Mouse (Mus musculus) hindbrain, embryonic 15.5 days (tissue): ENCODE results near the gene Klhl8. TPM values are rescaled to one million over a fixed set of nuclear protein-coding genes. Genes with fewer than 3 reads are reported as not detected.

Experiments
- ATAC-seq: fragments of 200-750 bp; cut with Nextera tagmentation; 2 replicates; pipeline ENCODE4 v1.8.0; 2017; ENCODE audit warnings: low read depth, moderate number of reproducible peaks, moderate TSS enrichment; ENCODE audit not compliant: low FRiP score
- H3K27ac ChIP-seq: fragments of 300-500 bp; sonication (generic); replicated peaks from 2 replicates; pipeline ENCODE4 v1.5.1; 2015; ENCODE audit warnings: mild to moderate bottlenecking, inconsistent platforms
- H3K27me3 ChIP-seq: fragments of 300-500 bp; sonication (generic); 2 replicates; pipeline ENCODE4 v1.6.1; 2015; ENCODE audit warnings: control low read depth, inconsistent platforms
- H3K36me3 ChIP-seq: fragments of 300-500 bp; sonication (generic); 2 replicates; pipeline ENCODE4 v1.6.1; 2015; ENCODE audit warnings: control low read depth, inconsistent platforms
- H3K4me1 ChIP-seq: fragments of 300-500 bp; sonication (generic); replicated peaks from 2 replicates; pipeline ENCODE4 v1.6.1; 2015; ENCODE audit warnings: control low read depth, inconsistent platforms
- H3K4me2 ChIP-seq: fragments of 300-500 bp; sonication (generic); 2 replicates; pipeline ENCODE4 v1.6.1; 2015; ENCODE audit warnings: moderate library complexity, mild to moderate bottlenecking, inconsistent platforms
- H3K4me3 ChIP-seq: fragments of 300-500 bp; sonication (generic); 2 replicates; pipeline ENCODE4 v1.5.1; 2015; ENCODE audit warnings: mild to moderate bottlenecking, inconsistent platforms
- H3K9ac ChIP-seq: fragments of 300-500 bp; sonication (generic); 2 replicates; pipeline ENCODE4 v1.6.1; 2015; ENCODE audit warnings: inconsistent platforms
- H3K9me3 ChIP-seq: fragments of 300-500 bp; sonication (generic); 2 replicates; pipeline ENCODE4 v1.6.1; 2016; ENCODE audit warnings: control low read depth, inconsistent platforms
- WGBS: fragments of 180-500 bp; shearing (Covaris S2); methylation state at CpG from one replicate; pipeline ENCODE4 v1.1.7; 2015; 5-methylcytosine and 5-hydroxymethylcytosine counted together
- polyA plus RNA-seq: library from polyadenylated mRNA; unstranded; fragments of >200 nt; fragmentation: Nextera tagmentation; extraction: Ambion mirVana; gene quantifications from 2 replicates; pipeline ENCODE4 v1.2.1, GENCODE M21; 2015

Klhl8 gene
- polyA plus RNA-seq, 1 experiment from 2014 or later, result 41.3 TPM

GRCm38 (mm10) chr5:103816718-103817117, 94.3 kb downstream of the Klhl8 start:
- no peak overlapping the region for H3K27ac ChIP-seq
- WGBS, result 90% methylated on average over 3 of the region's 3 CpGs
- no peaks in the 10 kb centered on the region for H3K27me3 ChIP-seq
- no peak for ATAC-seq
- H3K4me1 ChIP-seq, result no peaks in the 10 kb centered on the region; the same call in 1 of the 2 replicates
- H3K36me3 ChIP-seq, result no peaks in the 10 kb centered on the region
- no peak overlapping the region for H3K4me2 ChIP-seq
- no peak overlapping the region for H3K4me3 ChIP-seq
- H3K9ac ChIP-seq, result no peak overlapping the region
- no peaks in the 10 kb centered on the region for H3K9me3 ChIP-seq

DNA sequence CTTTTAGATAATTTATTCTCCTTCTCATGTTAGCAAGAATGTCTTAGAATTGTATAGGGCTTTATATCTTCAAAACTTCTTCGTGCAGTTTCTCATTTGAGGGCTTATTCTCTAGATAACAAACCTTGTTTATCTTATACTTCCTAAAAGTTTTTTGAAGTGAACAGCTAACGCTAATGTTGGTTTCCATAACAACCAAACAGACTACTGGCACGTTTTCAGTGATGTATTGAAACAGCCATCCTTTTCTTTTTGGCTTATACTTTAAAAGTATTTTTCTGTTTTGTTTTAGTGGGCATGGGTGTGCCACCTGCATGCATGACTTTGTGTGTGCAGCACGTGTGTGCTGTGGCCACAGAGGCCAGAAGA, 95.8 kb downstream of the Klhl8 start:
- H3K4me2 ChIP-seq, result no peak overlapping the region
- no peaks in the 10 kb centered on the region for H3K27me3 ChIP-seq
- no peak overlapping the region for H3K4me3 ChIP-seq
- no peaks in the 10 kb centered on the region for H3K36me3 ChIP-seq
- no peak for ATAC-seq
- H3K27ac ChIP-seq, result no peak overlapping the region
- WGBS, result 64% methylated on average over 4 of the region's 4 CpGs
- H3K9ac ChIP-seq, result no peak overlapping the region
- H3K4me1 ChIP-seq, result no peaks in the 10 kb centered on the region
- no peaks in the 10 kb centered on the region for H3K9me3 ChIP-seq

GRCm38 (mm10) chr5:103814551-103815248, 96.4 kb downstream of the Klhl8 start:
- H3K9me3 ChIP-seq, result no peaks in the 10 kb centered on the region
- no peak for ATAC-seq
- H3K27me3 ChIP-seq, result no peaks in the 10 kb centered on the region
- no peak overlapping the region for H3K4me3 ChIP-seq
- no peaks in the 10 kb centered on the region for H3K4me1 ChIP-seq
- 65% methylated on average over 16 of the region's 16 CpGs for WGBS
- no peak overlapping the region for H3K9ac ChIP-seq
- H3K36me3 ChIP-seq, result no peaks in the 10 kb centered on the region
- H3K4me2 ChIP-seq, result no peak overlapping the region
- H3K27ac ChIP-seq, result no peak overlapping the region

GRCm38 (mm10) chr5:103813997-103814542, 97.0 kb downstream of the Klhl8 start:
- ATAC-seq, result no peak
- WGBS, result 93% methylated on average over 12 of the region's 12 CpGs

GRCm38 (mm10) chr5:103813291-103813690, 97.8 kb downstream of the Klhl8 start:
- Histone ChIP-seq H3K4me3 (no peak overlapping the region), H3K4me2 (no peak overlapping the region), H3K36me3 (no peaks in the 10 kb centered on the region), H3K4me1 (no peaks in the 10 kb centered on the region), H3K27me3 (no peaks in the 10 kb centered on the region), H3K9me3 (no peaks in the 10 kb centered on the region), H3K9ac (no peak overlapping the region), H3K27ac (no peak overlapping the region)
- ATAC-seq, result no peak
- 59% methylated on average over 5 of the region's 5 CpGs for WGBS

More at GRCm38 (mm10) chr5:103813997-103814542, 97.0 kb downstream of the Klhl8 start:
- Histone ChIP-seq H3K27me3 (no peaks in the 10 kb centered on the region), H3K27ac (no peak overlapping the region), H3K4me1 (no peaks in the 10 kb centered on the region), H3K9me3 (no peaks in the 10 kb centered on the region), H3K4me2 (no peak overlapping the region), H3K9ac (no peak overlapping the region), H3K36me3 (no peaks in the 10 kb centered on the region), H3K4me3 (no peak overlapping the region)

Other genes starting within 250 kb of the Klhl8 start
- gene Aff1, start 218.9 kb downstream of the Klhl8 start, polyA plus RNA-seq, result 2.5 and 2.6 TPM in 2 replicates
- not detected in 2 replicates for gene Hsd17b13, start 66.2 kb upstream of the Klhl8 start, polyA plus RNA-seq
- 3.3 and 3.6 TPM in 2 replicates for gene Hsd17b11, start 110.7 kb upstream of the Klhl8 start, polyA plus RNA-seq
- 65.4 and 67.9 TPM in 2 replicates for gene Nudt9, start 135.0 kb upstream of the Klhl8 start, polyA plus RNA-seq
- 0.59 TPM in 1 of 2 replicates, not detected in the other for gene Gm17660, start 166.3 kb upstream of the Klhl8 start, polyA plus RNA-seq
- gene Sparcl1, start 202.5 kb upstream of the Klhl8 start, polyA plus RNA-seq, result 349 and 369 TPM in 2 replicates